Mouse (Mus musculus) limb, embryonic 14.5 days (tissue): ENCODE results near the gene Spast. TPM values are rescaled to one million over a fixed set of nuclear protein-coding genes. Genes with fewer than 3 reads are reported as not detected.

Source experiments
- ATAC-seq: fragments of 200-750 bp; cut with Nextera tagmentation; 2 replicates; pipeline ENCODE4 v1.8.0; 2017; ENCODE audit warnings: low read depth, moderate number of reproducible peaks, moderate TSS enrichment; ENCODE audit not compliant: low FRiP score
- DNase-seq: peaks from one replicate; pipeline ENCODE4 v3.0.0-alpha.2; 2015; ENCODE audit warnings: low spot score
- H3K27ac ChIP-seq: fragments of 300-500 bp; sonication (generic); replicated peaks from 2 replicates; pipeline ENCODE4 v1.5.1; 2014; ENCODE audit warnings: low read depth, mild to moderate bottlenecking, low read length, moderate library complexity, mixed read lengths
- H3K27me3 ChIP-seq: fragments of 300-500 bp; sonication (generic); 2 replicates; pipeline ENCODE4 v1.6.1; 2014; ENCODE audit warnings: low read length, mixed read lengths; ENCODE audit not compliant: control insufficient read depth, insufficient read depth
- H3K36me3 ChIP-seq: fragments of 300-500 bp; sonication (generic); 2 replicates; pipeline ENCODE4 v1.6.1; 2014; ENCODE audit warnings: mild to moderate bottlenecking, low read length, moderate library complexity, mixed read lengths; ENCODE audit not compliant: control insufficient read depth, insufficient read depth
- H3K4me1 ChIP-seq: fragments of 300-500 bp; sonication (generic); 2 replicates; pipeline ENCODE4 v1.6.1; 2014; ENCODE audit warnings: antibody characterized with exemption, low read length, mixed read lengths; ENCODE audit not compliant: control insufficient read depth, insufficient read depth
- H3K4me2 ChIP-seq: fragments of 300-500 bp; sonication (generic); replicated peaks from 2 replicates; pipeline ENCODE4 v1.6.1; 2014; ENCODE audit warnings: low read depth, mild to moderate bottlenecking, low read length, moderate library complexity; ENCODE audit not compliant: severe bottlenecking
- H3K4me3 ChIP-seq: fragments of 300-500 bp; sonication (generic); replicated peaks from 2 replicates; pipeline ENCODE4 v1.5.1; 2014; ENCODE audit warnings: low read length
- H3K9ac ChIP-seq: fragments of 300-500 bp; sonication (generic); 2 replicates; pipeline ENCODE4 v1.6.1; 2014; ENCODE audit warnings: mild to moderate bottlenecking, low read depth, low read length, moderate library complexity; ENCODE audit not compliant: severe bottlenecking
- H3K9me3 ChIP-seq: fragments of 300-500 bp; sonication (generic); 2 replicates; pipeline ENCODE4 v1.6.1; 2016; ENCODE audit warnings: low read length; ENCODE audit not compliant: control insufficient read depth
- POLR2A ChIP-seq: fragments of 200-500 bp; IDR thresholded peaks from 2 replicates; pipeline ENCODE4 v1.8.0; 2012; ENCODE audit warnings: inconsistent platforms, mild to moderate bottlenecking, moderate library complexity, borderline replicate concordance; ENCODE audit not compliant: insufficient read depth, insufficient read length; ENCODE audit errors: extremely low read depth
- WGBS: fragments of 180-500 bp; shearing (Covaris S2); extraction: QIAGEN DNeasy Blood & Tissue Kit; methylation state at CpG from one replicate; pipeline ENCODE4 v1.1.7; 2014; 5-methylcytosine and 5-hydroxymethylcytosine counted together
- polyA plus RNA-seq, 2 experiments: library from polyadenylated mRNA; depleted of rRNA in 1 of 2; stranded (reverse) in 1 of 2; unstranded in 1 of 2; fragments of >200 nt; fragmentation: Nextera tagmentation in 1 of 2; extraction: Ambion mirVana in 1 of 2; gene quantifications; 2 replicates each; pipeline versions ENCODE4 v1.2.1 to v1.2.3; 2012 to 2014

Spast gene
- polyA plus RNA-seq (2012; rRNA removed), result 23.7 and 24.0 TPM in 2 replicates
- 28.3 and 32.4 TPM in 2 replicates for polyA plus RNA-seq (2014; fragmentation: Nextera tagmentation; extraction: Ambion mirVana)

GRCm38 (mm10) chr17:74338937-74339804 lies at the start of gene Spast:
Gene Spast (plus strand): TSS chr17:74338987.
- peak within 1 kb of the TSS; percentile 79 for H3K4me2 ChIP-seq
- H3K27ac ChIP-seq, result peak within 1 kb of the TSS; percentile 95
- H3K9me3 ChIP-seq, result no peaks in the 10 kb centered on the region
- H3K27me3 ChIP-seq, result no peaks in the 10 kb centered on the region
- peak; percentile 55 for DNase-seq
- H3K9ac ChIP-seq, result peak within 1 kb of the TSS; percentile 90
- peak within 1 kb of the TSS; percentile 95 for H3K4me3 ChIP-seq
- H3K4me1 ChIP-seq, result peaks cover 12% of the 10 kb centered on the region
- no peak for TF ChIP-seq POLR2A
- WGBS, result under 1% methylated on average over 37 of the region's 90 CpGs
- H3K36me3 ChIP-seq, result no peaks in the 10 kb centered on the region
- ATAC-seq, result peak; percentile 85

GRCm38 (mm10) chr17:74290198-74290597 lies 48.6 kb upstream of the Spast start:
- H3K4me1 ChIP-seq, result peaks cover 18% of the 10 kb centered on the region
- TF ChIP-seq POLR2A, result no peak
- no peak overlapping the region for H3K9ac ChIP-seq
- H3K27me3 ChIP-seq, result no peaks in the 10 kb centered on the region
- no peak for DNase-seq
- 82% methylated on average over 3 of the region's 3 CpGs for WGBS
- H3K27ac ChIP-seq, result no peak overlapping the region
- no peaks in the 10 kb centered on the region for H3K9me3 ChIP-seq
- no peak overlapping the region for H3K4me2 ChIP-seq
- H3K4me3 ChIP-seq, result no peak overlapping the region
- 0 out of 2 replicates have a peak, but pooled peaks cover 3% of the 10 kb centered on the region for H3K36me3 ChIP-seq
- no peak for ATAC-seq

DNA sequence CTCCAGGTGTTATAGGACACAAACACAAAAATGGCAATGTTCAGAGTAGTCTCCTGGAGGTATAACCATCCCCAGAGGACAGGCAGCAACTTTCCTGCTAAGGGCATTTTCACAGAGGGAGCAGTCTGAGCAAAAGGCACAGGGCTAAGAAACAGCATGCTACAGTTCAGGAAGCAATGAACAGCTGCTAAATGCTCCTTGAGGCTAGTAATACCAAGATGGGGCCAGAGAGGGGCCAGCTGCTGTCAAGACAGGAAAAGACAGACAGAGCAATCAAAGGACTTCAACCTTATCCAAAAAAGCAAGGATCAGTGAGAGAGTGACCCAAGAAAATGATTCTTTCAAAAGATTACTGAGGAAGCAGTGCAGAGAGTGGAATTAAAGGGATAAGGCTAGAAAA lies 47.9 kb upstream of the Spast start:
- Histone ChIP-seq H3K27me3 (no peaks in the 10 kb centered on the region), H3K4me1 (peaks cover 18% of the 10 kb centered on the region), H3K9me3 (no peaks in the 10 kb centered on the region), H3K4me3 (no peak overlapping the region), H3K9ac (no peak overlapping the region), H3K36me3 (0 out of 2 replicates have a peak, but pooled peaks cover 3% of the 10 kb centered on the region), H3K27ac (no peak overlapping the region), H3K4me2 (no peak overlapping the region)
- ATAC-seq, result no peak
- TF ChIP-seq POLR2A, result no peak
- no peak for DNase-seq

DNA sequence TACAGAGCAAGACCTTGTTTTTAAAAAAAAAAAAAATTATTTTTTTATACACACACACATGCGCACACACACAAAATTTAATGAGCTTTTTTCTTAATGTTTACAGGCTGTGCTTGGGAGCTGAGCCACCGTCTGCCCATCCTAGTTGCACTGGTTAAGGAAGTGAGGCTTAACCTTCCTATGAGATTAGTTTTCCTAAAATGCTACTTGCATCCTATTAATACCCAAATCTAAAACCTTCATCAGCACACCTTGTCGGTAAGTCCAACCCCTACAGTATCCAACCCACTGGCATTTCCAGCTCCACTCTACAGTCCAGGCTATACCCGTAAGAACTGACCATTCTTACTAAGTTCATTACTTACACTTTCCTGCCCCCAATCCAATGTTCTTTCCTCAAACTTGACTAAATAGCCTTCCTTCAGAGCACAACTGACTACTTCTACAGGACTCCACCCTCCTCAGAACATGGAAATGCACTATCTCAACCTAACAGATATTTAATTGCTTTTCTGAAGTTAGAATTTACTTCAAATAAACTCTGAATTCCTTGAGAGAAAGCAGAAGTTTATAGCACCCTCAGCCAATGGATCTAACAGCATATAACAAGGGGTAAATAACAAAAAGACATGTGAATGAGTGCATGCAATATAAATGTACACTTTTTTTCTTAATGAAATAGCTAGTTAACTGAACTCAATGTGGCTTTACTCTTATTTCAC lies 47.0 kb upstream of the Spast start:
- Histone ChIP-seq H3K9me3 (no peaks in the 10 kb centered on the region), H3K36me3 (0 out of 2 replicates have a peak, but pooled peaks cover 3% of the 10 kb centered on the region), H3K4me1 (peaks cover 18% of the 10 kb centered on the region), H3K27ac (no peak overlapping the region), H3K9ac (no peak overlapping the region), H3K4me3 (no peak overlapping the region), H3K27me3 (no peaks in the 10 kb centered on the region), H3K4me2 (no peak overlapping the region)
- ATAC-seq (no peak), DNase-seq (no peak)
- WGBS, result 70% methylated on average over 4 of the region's 4 CpGs
- TF ChIP-seq POLR2A, result no peak

- Histone ChIP-seq H3K4me1 (peaks cover 18% of the 10 kb centered on the region), H3K9ac (peak overlapping the region; percentile 90), H3K36me3 (peaks cover 7% of the 10 kb centered on the region), H3K27ac (peak overlapping the region; percentile 98), H3K4me2 (peak overlapping the region; percentile 82), H3K4me3 (peak overlapping the region; percentile 85), H3K9me3 (no peaks in the 10 kb centered on the region), H3K27me3 (no peaks in the 10 kb centered on the region)
- 2% methylated on average over 18 of the region's 18 CpGs for WGBS
- no peak for TF ChIP-seq POLR2A
- DNase-seq, result peak; percentile 15
- no peak for ATAC-seq
Measured at GRCm38 (mm10) chr17:74293687-74294425, 44.9 kb upstream of the Spast start.
